Mouse (Mus musculus) embryonic facial prominence, embryonic 11.5 days (tissue): Measurements from ENCODE around the gene Zfp536. TPM values are rescaled to one million over a fixed set of nuclear protein-coding genes. Genes with fewer than 3 reads are reported as not detected.
"Not testable (repeated sequence)": the region's sequence is repeated elsewhere in the genome, so short reads cannot be mapped to it uniquely, and the experiment has no call there.

Experiments
- ATAC-seq: fragments of 200-750 bp; cut with Nextera tagmentation; replicated peaks from 2 replicates; pipeline ENCODE4 v1.8.0; 2017; ENCODE audit warnings: low read depth; ENCODE audit not compliant: insufficient number of reproducible peaks, low FRiP score, low TSS enrichment
- DNase-seq: peaks from one replicate; pipeline ENCODE4 v3.0.0-alpha.2; 2015; ENCODE audit warnings: low spot score
- H3K27ac ChIP-seq: fragments of 300-500 bp; sonication (generic); replicated peaks from 2 replicates; pipeline ENCODE4 v1.5.1; 2014; ENCODE audit warnings: mild to moderate bottlenecking, low read depth, low read length, control low read depth
- H3K27me3 ChIP-seq: fragments of 300-500 bp; sonication (generic); 2 replicates; pipeline ENCODE4 v1.6.1; 2014; ENCODE audit warnings: mild to moderate bottlenecking, low read length, moderate library complexity, mixed read lengths; ENCODE audit not compliant: control insufficient read depth, insufficient read depth
- H3K36me3 ChIP-seq: fragments of 300-500 bp; sonication (generic); replicated peaks from 2 replicates; pipeline ENCODE4 v1.6.1; 2014; ENCODE audit warnings: low read depth, mild to moderate bottlenecking, low read length, moderate library complexity, mixed read lengths; ENCODE audit not compliant: control insufficient read depth, insufficient read depth
- H3K4me1 ChIP-seq: fragments of 300-500 bp; sonication (generic); 2 replicates; pipeline ENCODE4 v1.6.1; 2014; ENCODE audit warnings: low read length, mixed read lengths; ENCODE audit not compliant: control insufficient read depth, insufficient read depth
- H3K4me2 ChIP-seq: fragments of 300-500 bp; sonication (generic); 2 replicates; pipeline ENCODE4 v1.6.1; 2014; ENCODE audit warnings: low read depth, mild to moderate bottlenecking, control low read depth, low read length, moderate library complexity
- H3K4me3 ChIP-seq: fragments of 300-500 bp; sonication (generic); 2 replicates; pipeline ENCODE4 v1.5.1; 2014; ENCODE audit warnings: low read depth, low read length, control low read depth
- H3K9ac ChIP-seq: fragments of 300-500 bp; sonication (generic); replicated peaks from 2 replicates; pipeline ENCODE4 v1.6.1; 2014; ENCODE audit warnings: mild to moderate bottlenecking, control low read depth, low read length
- H3K9me3 ChIP-seq: fragments of 300-500 bp; sonication (generic); replicated peaks from 2 replicates; pipeline ENCODE4 v1.6.1; 2016; ENCODE audit warnings: mild to moderate bottlenecking, low read length, inconsistent platforms, mixed read lengths; ENCODE audit not compliant: control insufficient read depth
- WGBS: fragments of 180-500 bp; shearing (Covaris S2); extraction: QIAGEN DNeasy Blood & Tissue Kit; methylation state at CpG from one replicate; pipeline ENCODE4 v1.1.7; 2014; 5-methylcytosine and 5-hydroxymethylcytosine counted together
- polyA plus RNA-seq: library from polyadenylated mRNA; unstranded; fragments of >200 nt; fragmentation: Nextera tagmentation; extraction: Ambion mirVana; gene quantifications from 2 replicates; pipeline ENCODE4 v1.2.1, GENCODE M21; 2014

Zfp536 gene
- polyA plus RNA-seq, 1 experiment from 2014 or later = 9.9 TPM

DNA sequence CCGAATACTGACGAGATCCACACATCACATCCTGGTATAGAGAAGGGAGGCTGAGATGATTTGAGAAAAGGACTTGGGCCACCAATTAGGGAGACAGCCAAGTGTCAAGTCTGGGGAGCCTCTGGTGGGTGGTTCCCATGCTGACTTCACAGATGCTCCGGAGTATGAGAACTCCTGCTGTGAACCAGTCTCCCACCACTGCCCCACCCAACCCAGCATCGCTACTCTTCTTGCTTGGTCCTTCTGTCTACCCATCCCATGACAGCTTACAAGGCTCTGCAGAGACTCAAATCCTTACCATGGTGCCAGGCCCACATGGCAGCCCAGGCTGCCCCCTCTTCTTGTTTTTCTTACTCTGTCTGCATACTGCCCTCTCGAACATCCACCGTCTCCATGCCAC lies 165.5 kb downstream of the Zfp536 start:
- WGBS = 92% methylated on average over 6 of the region's 6 CpGs
- H3K27me3 ChIP-seq = no peaks in the 10 kb centered on the region

DNA sequence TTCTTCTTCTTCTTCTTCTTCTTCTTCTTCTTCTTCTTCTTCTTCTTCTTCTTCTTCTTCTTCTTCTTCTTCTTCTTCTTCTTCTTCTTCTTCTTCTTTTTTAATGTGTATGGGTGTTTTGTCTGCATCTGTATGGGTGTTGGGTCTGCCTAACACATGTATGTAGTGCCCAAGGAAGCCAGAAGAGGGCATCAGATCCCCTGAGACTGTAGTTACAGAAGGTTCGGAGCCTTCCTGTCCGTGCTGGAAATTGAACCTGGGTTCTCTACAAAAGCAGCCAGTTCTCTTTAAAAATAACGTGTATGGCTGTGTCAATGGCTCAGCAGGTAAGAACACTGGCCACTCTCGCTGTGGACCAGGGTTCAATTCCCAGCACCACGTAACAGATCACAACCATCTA lies 167.0 kb downstream of the Zfp536 start:
- WGBS = 75% methylated on average over 5 of the region's 5 CpGs
- no peak overlapping the region for H3K4me2 ChIP-seq
- no peaks in the 10 kb centered on the region for H3K4me1 ChIP-seq
- no peaks in the 10 kb centered on the region for H3K36me3 ChIP-seq
- no peak for ATAC-seq
- no peak for DNase-seq
- H3K4me3 ChIP-seq = no peak overlapping the region
- H3K27me3 ChIP-seq = no peaks in the 10 kb centered on the region
- no peak overlapping the region for H3K27ac ChIP-seq
- no peaks in the 10 kb centered on the region for H3K9me3 ChIP-seq
- no peak overlapping the region for H3K9ac ChIP-seq

More for the DNA sequence above, 165.5 kb downstream of the Zfp536 start:
- Histone ChIP-seq H3K36me3 (no peaks in the 10 kb centered on the region), H3K4me3 (no peak overlapping the region), H3K4me1 (no peaks in the 10 kb centered on the region), H3K9ac (no peak overlapping the region), H3K9me3 (no peaks in the 10 kb centered on the region), H3K4me2 (no peak overlapping the region), H3K27ac (no peak overlapping the region)
- ATAC-seq (no peak), DNase-seq (no peak)

DNA sequence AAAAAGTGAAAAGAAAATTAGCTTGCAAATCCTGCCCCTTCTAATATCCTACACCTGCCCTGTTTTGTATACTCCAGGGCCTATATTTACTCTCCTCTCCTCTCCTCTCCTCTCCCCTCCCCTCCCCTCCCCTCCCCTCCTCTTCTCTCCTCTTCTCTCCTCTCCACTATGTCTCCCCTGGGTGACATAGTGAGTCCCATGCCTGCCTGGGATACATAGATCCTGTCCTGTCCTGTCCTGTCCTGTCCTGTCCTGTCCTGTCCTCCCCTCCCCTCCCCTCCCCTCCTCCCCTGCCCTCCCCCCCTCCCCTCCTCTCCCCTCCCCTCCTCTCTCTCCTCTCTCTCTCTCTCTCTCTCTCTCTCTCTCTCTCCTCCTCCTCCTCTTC lies 169.9 kb downstream of the Zfp536 start:
- not testable (repeated sequence) for H3K9ac ChIP-seq, H3K4me2 ChIP-seq, ATAC-seq, DNase-seq, H3K36me3 ChIP-seq, H3K27me3 ChIP-seq, H3K9me3 ChIP-seq, H3K4me3 ChIP-seq, H3K27ac ChIP-seq, H3K4me1 ChIP-seq

DNA sequence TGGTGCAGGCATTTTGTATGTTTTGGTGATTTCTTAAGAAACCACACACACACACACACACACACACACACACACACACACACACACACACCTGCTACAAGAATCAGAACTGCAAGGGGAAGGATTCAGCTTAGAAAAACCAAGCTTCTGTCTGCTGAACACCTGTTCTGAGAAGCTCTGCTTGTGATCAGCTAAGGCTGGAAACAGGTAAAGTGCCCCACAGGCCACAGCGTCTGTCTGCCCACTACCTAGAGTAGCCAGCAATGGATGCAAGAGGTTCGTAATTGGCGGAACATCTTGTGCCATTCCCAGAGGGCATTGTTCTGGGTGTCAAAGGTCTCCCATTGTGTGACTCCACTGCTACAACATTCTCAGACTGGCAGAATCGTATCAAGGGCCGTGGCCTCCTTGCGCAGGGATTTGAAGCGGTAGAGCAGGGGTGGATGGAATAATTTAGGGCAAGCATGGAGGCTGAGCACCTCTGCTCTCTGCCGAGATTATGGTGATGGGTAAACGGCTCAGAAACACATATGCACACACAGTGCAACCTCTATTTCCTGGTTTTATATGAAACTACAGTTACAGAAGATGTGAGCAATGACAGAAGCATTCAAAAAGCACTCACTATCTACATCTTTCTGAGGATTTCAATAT lies 170.4 kb downstream of the Zfp536 start:
- no peaks in the 10 kb centered on the region for H3K36me3 ChIP-seq
- 28% methylated on average over 9 of the region's 9 CpGs for WGBS
- H3K27me3 ChIP-seq = no peaks in the 10 kb centered on the region
- H3K9me3 ChIP-seq = no peaks in the 10 kb centered on the region
- DNase-seq (no peak), ATAC-seq (no peak)
- no peak overlapping the region for H3K9ac ChIP-seq
- no peak overlapping the region for H3K4me2 ChIP-seq
- H3K4me1 ChIP-seq = no peaks in the 10 kb centered on the region; the same call in 1 of the 2 replicates
- H3K27ac ChIP-seq = no peak overlapping the region
- no peak overlapping the region for H3K4me3 ChIP-seq

DNA sequence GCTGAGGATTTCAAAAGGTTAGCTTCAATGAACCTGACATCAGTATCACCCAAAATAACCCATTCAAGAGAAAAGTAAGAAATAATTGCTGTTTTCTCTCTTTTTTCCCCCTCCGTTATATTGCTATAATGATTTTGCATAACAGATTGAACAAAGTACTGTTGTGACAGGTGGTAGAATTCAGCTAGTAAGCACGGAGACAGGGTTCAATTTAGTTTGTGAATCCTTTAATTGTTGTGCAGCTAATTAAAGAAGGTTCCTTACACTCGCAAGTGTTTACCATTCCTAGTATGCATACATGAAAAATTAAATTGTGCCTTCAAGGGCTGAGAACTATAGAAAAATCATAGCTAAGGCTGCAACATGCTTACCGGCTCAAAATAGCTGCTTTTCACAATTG lies 173.1 kb downstream of the Zfp536 start:
- DNase-seq = no peak
- WGBS = 69% methylated on average over 4 of the region's 4 CpGs
- no peaks in the 10 kb centered on the region; the same call in 1 of the 2 replicates for H3K4me1 ChIP-seq

DNA sequence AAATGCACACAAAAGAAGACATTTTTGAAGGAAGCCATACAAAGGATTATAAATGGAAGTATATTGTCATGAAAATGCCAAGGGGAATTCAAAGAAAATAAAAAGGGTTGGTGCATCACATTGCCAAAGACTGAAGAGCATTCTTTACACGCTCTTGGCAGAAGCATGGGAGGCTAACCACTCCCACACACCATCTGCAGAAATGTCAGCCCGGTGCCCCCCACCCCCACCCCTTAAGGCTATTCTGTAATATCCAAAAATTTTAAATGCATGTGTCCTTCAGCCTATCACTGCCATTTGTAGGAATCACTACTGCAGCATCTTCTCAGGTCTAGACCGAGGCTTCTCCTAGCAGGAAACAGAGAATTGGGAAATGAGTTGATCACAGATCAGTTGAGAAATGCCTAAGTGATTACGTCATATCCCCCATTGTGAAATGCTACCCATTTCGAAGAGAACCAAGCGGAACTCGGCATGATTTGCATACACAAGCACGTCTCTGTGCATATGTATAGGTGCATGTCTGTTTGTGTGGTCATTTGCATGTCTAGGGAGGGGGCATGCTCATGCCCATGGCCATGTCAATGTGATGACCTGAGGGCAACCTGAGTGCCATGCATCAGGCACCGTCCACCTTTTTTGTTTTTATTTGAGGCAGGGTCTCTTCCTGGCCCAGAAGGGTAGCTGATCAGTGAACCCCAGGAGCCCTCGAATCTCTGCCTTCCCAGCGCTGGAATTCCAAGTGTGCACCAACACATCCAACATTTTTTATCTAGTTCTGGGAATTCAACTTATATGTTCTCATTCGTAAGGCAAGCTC lies 179.0 kb downstream of the Zfp536 start:
- no peak overlapping the region for H3K27ac ChIP-seq
- no peak for ATAC-seq
- no peaks in the 10 kb centered on the region for H3K36me3 ChIP-seq
- H3K4me1 ChIP-seq = no peaks in the 10 kb centered on the region; the same call in 1 of the 2 replicates
- H3K9ac ChIP-seq = no peak overlapping the region
- H3K9me3 ChIP-seq = no peaks in the 10 kb centered on the region
- WGBS = 84% methylated on average over 12 of the region's 12 CpGs
- no peak overlapping the region for H3K4me3 ChIP-seq
- H3K4me2 ChIP-seq = no peak overlapping the region
- no peaks in the 10 kb centered on the region for H3K27me3 ChIP-seq
- no peak for DNase-seq

More for the DNA sequence above, 173.1 kb downstream of the Zfp536 start:
- H3K36me3 ChIP-seq = no peaks in the 10 kb centered on the region
- H3K27me3 ChIP-seq = no peaks in the 10 kb centered on the region
- H3K4me2 ChIP-seq = no peak overlapping the region
- no peak for ATAC-seq
- no peaks in the 10 kb centered on the region for H3K9me3 ChIP-seq
- H3K9ac ChIP-seq = no peak overlapping the region
- no peak overlapping the region for H3K27ac ChIP-seq
- no peak overlapping the region for H3K4me3 ChIP-seq

DNA sequence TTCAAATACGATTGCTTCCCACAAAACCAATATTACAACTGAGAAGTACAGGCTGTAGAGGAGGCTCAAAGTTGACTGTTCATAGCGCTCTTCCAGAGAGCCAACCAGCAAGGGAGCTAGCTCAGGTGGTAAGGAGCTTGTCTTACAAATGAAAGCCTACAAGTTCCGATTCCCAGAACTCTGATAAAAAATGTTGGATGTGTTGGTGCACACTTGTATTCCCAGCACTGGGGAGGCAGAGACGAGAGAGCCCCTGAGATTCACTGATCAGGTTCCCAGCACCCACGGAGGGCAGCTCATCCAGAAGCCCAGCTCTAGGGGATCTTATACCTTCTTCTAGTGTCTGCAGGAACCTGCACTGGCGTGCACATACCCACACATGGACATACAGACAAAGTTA lies 179.9 kb downstream of the Zfp536 start:
- no peak overlapping the region for H3K27ac ChIP-seq
- no peak overlapping the region for H3K9ac ChIP-seq
- no peak overlapping the region for H3K4me2 ChIP-seq
- H3K4me1 ChIP-seq = no peaks in the 10 kb centered on the region
- H3K4me3 ChIP-seq = no peak overlapping the region
- H3K27me3 ChIP-seq = no peaks in the 10 kb centered on the region
- WGBS = 88% methylated on average over 6 of the region's 6 CpGs
- H3K9me3 ChIP-seq = no peaks in the 10 kb centered on the region
- H3K36me3 ChIP-seq = no peaks in the 10 kb centered on the region
- ATAC-seq = no peak
- DNase-seq = no peak

DNA sequence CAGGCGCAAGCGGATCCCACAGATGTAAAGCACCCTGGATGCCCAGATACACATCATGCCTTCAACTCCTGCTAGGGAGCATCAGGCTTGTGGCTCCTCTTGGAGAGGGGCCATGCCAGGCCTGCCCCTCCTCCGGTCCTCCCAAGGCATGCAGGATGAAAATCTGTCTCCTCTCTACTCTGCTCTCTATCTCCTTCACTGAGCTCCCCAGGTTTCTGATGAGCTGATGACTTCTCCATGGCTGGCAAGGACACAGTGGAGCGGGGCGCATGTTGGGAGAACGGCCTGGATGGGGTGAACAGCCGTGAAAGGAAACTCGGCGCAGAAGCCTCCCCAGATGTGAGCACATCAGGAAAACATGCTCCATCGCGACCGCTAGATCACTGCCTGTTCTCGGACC lies 186.7 kb downstream of the Zfp536 start:
- Histone ChIP-seq H3K4me2 (no peak overlapping the region), H3K36me3 (no peaks in the 10 kb centered on the region), H3K9ac (no peak overlapping the region), H3K27ac (no peak overlapping the region), H3K4me1 (no peaks in the 10 kb centered on the region), H3K27me3 (no peaks in the 10 kb centered on the region), H3K9me3 (no peaks in the 10 kb centered on the region), H3K4me3 (no peak overlapping the region)
- 90% methylated on average over 13 of the region's 13 CpGs for WGBS
- DNase-seq (no peak), ATAC-seq (no peak)
